Mouse (Mus musculus): ENCODE results near the gene Zmynd8. TPM values are rescaled to one million over a fixed set of nuclear protein-coding genes. Genes with fewer than 3 reads are reported as not detected.

The Zmynd8 gene
- polyA plus RNA-seq, 1 experiment from 2014 or later = 85.4 TPM

- H3K4me3 ChIP-seq = no peak overlapping the region
- H3K27ac ChIP-seq = no peak overlapping the region; the same call in 1 of the 2 replicates
- 85% methylated on average over 9 of the region's 9 CpGs for WGBS
Measured at GRCm38 (mm10) chr2:165852896-165853633, 45.8 kb downstream of the Zmynd8 start.

GRCm38 (mm10) chr2:165852453-165852852, 46.4 kb downstream of the Zmynd8 start:
- Histone ChIP-seq H3K27ac (0 out of 2 replicates have a peak overlapping the region, but pooled peaks have one; percentile 45), H3K9ac (no peak overlapping the region), H3K27me3 (no peaks in the 10 kb centered on the region), H3K4me2 (no peak overlapping the region), H3K36me3 (ENCODE audit: poor library complexity, severe bottlenecking) (peaks cover 28% of the 10 kb centered on the region), H3K4me3 (no peak overlapping the region), H3K9me3 (replicated peaks) (no peaks in the 10 kb centered on the region), H3K4me1 (peaks cover 73% of the 10 kb centered on the region)
- WGBS = 92% methylated on average over 11 of the region's 11 CpGs
- ATAC-seq = no peak

More at GRCm38 (mm10) chr2:165852896-165853633, 45.8 kb downstream of the Zmynd8 start:
- H3K9me3 ChIP-seq (replicated peaks) = no peaks in the 10 kb centered on the region
- peaks cover 26% of the 10 kb centered on the region for H3K36me3 ChIP-seq (ENCODE audit: poor library complexity, severe bottlenecking)
- peaks cover 79% of the 10 kb centered on the region for H3K4me1 ChIP-seq
- ATAC-seq = no peak
- H3K4me2 ChIP-seq = no peak overlapping the region
- no peaks in the 10 kb centered on the region for H3K27me3 ChIP-seq
- no peak overlapping the region for H3K9ac ChIP-seq

- no peak for ATAC-seq
- H3K27me3 ChIP-seq = no peaks in the 10 kb centered on the region
- no peak overlapping the region for H3K9ac ChIP-seq
- H3K4me2 ChIP-seq = no peak overlapping the region
- WGBS = 84% methylated on average over 13 of the region's 13 CpGs
- H3K27ac ChIP-seq = peak overlapping the region; percentile 45
- no peak overlapping the region for H3K4me3 ChIP-seq
- H3K36me3 ChIP-seq (ENCODE audit: poor library complexity, severe bottlenecking) = peaks cover 33% of the 10 kb centered on the region
- peaks cover 68% of the 10 kb centered on the region for H3K4me1 ChIP-seq
- H3K9me3 ChIP-seq (replicated peaks) = no peaks in the 10 kb centered on the region
Measured at GRCm38 (mm10) chr2:165851811-165852415, 46.9 kb downstream of the Zmynd8 start.

GRCm38 (mm10) chr2:165850826-165851225, 48.0 kb downstream of the Zmynd8 start:
- H3K4me1 ChIP-seq = peaks cover 57% of the 10 kb centered on the region
- no peak overlapping the region for H3K4me3 ChIP-seq
- no peak overlapping the region for H3K4me2 ChIP-seq
- peak overlapping the region; percentile 45; the same call in 1 of the 2 replicates for H3K27ac ChIP-seq
- no peak for ATAC-seq
- H3K9me3 ChIP-seq (replicated peaks) = no peaks in the 10 kb centered on the region
- no peaks in the 10 kb centered on the region for H3K27me3 ChIP-seq
- 84% methylated on average over 6 of the region's 6 CpGs for WGBS
- H3K36me3 ChIP-seq (ENCODE audit: poor library complexity, severe bottlenecking) = peaks cover 43% of the 10 kb centered on the region
- no peak overlapping the region for H3K9ac ChIP-seq

DNA sequence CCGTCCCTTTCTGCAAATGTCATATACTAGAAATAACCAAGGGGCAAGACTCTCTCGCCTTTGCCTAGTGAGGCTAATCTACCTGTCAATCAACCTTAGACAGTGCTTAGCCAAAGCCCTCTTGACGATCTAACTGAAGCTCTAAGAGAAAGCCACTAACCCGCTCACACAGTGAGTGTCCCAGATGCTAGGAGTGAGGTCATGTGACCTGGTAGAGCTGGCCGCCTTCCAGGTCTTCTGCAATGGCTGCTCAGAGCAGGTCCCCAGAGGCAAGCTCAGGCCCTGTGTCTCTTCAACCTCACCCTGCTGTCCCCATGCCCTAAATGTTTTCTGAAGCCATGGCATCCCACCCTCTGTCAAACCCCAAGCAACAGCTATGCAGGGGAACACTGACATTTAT, 49.7 kb downstream of the Zmynd8 start:
- ATAC-seq = peak; percentile 71
- WGBS = 26% methylated on average over 5 of the region's 5 CpGs
- Histone ChIP-seq H3K27me3 (no peaks in the 10 kb centered on the region), H3K4me2 (no peak overlapping the region), H3K36me3 (ENCODE audit: poor library complexity, severe bottlenecking) (peaks cover 60% of the 10 kb centered on the region), H3K4me1 (peaks cover 40% of the 10 kb centered on the region), H3K9ac (no peak overlapping the region), H3K9me3 (replicated peaks) (no peaks in the 10 kb centered on the region), H3K27ac (peak overlapping the region; percentile 20), H3K4me3 (no peak overlapping the region)

DNA sequence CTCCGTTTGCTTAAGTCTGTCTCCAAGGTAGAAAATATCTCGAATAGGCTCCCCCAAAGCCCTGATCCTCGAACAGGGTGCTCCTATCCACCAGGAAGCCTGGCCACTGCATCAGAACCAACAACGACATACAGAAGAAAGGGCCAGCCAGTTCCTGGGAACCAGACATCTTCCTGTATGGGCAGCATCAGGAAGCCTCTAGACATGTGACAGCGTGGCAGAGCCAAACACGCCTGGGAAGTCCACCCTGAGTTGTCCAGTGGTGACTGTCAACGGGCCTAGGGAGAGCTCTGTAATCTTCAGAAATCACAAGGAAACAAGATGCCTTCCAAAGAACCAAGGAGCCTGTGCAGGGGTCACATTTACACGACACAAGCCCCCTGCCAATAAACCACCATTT, 52.0 kb downstream of the Zmynd8 start:
- Histone ChIP-seq H3K4me3 (no peak overlapping the region), H3K9ac (no peak overlapping the region), H3K27me3 (no peaks in the 10 kb centered on the region), H3K36me3 (ENCODE audit: poor library complexity, severe bottlenecking) (peaks cover 82% of the 10 kb centered on the region), H3K27ac (no peak overlapping the region), H3K9me3 (replicated peaks) (no peaks in the 10 kb centered on the region), H3K4me1 (peaks cover 26% of the 10 kb centered on the region), H3K4me2 (no peak overlapping the region)
- ATAC-seq = no peak
- 87% methylated on average over 8 of the region's 8 CpGs for WGBS

DNA sequence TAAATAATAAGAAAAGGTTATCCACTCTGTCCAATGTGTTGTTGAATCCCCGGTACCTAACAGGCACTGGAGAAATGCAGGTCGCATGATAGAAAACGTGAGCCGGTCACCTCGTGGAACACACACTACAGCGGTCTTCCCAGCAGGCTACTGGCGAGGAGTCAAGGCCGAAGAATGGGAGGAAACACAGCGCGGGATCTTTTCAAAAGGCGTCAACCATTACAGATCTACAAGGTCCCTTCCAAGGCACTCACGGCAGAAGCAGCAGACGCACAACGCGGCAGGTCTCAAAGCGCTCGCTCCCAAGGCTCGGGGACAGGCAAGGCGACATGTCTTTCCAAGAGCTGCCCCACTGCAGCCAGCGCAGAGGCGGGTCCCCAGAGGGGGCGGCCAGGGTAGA, 53.3 kb downstream of the Zmynd8 start:
- Histone ChIP-seq H3K9me3 (replicated peaks) (no peaks in the 10 kb centered on the region), H3K4me2 (no peak overlapping the region), H3K9ac (no peak overlapping the region), H3K4me1 (peaks cover 16% of the 10 kb centered on the region), H3K4me3 (no peak overlapping the region), H3K27ac (no peak overlapping the region), H3K36me3 (ENCODE audit: poor library complexity, severe bottlenecking) (peaks cover 82% of the 10 kb centered on the region), H3K27me3 (no peaks in the 10 kb centered on the region)
- WGBS = 77% methylated on average over 22 of the region's 22 CpGs
- ATAC-seq = no peak

DNA sequence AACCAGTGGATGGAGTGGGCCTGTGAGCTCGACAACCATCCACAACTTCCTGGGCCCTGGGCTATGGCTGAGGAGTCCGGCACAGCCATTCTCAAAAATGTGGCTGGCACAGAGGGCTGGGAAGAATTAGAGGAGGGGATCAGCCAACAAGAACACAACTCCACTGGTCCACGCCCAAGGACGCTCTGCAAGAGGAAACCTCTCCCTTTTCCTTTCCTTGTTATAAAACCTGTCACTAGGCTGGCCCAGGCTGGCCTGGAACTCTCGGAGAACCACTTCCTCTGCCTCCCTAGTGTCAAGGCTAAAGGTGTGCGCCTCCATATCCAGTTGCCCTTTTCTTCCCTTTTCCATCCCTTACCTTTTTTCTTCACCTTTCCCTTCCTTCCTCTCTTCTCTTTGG, 55.5 kb downstream of the Zmynd8 start:
- H3K4me3 ChIP-seq = no peak overlapping the region
- no peak overlapping the region for H3K27ac ChIP-seq
- no peak overlapping the region for H3K4me2 ChIP-seq
- H3K36me3 ChIP-seq (ENCODE audit: poor library complexity, severe bottlenecking) = peaks cover 91% of the 10 kb centered on the region
- H3K27me3 ChIP-seq = no peaks in the 10 kb centered on the region
- H3K9me3 ChIP-seq (replicated peaks) = no peaks in the 10 kb centered on the region
- H3K4me1 ChIP-seq = peaks cover 17% of the 10 kb centered on the region
- H3K9ac ChIP-seq = no peak overlapping the region
- no peak for ATAC-seq
- 89% methylated on average over 6 of the region's 6 CpGs for WGBS

DNA sequence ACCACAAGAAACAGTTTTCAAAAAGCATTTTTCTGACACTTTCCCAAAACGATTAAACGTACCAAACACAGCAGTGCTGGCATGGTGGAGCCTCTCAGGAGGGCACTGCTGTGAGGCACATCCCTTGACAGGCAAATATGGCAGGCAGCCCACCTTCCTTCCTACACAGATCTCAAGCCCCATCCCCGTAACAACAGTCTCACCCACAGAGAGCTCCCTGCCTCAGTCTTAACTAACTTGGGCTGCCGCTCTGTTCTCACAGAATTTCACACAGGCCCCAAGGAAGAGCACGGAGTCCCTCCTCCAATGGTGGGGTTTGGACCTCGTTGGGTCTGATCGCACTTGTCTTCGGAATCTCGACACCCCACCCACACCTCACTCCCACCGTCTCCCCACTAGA, 56.6 kb downstream of the Zmynd8 start:
- Histone ChIP-seq H3K27me3 (no peaks in the 10 kb centered on the region), H3K4me1 (peaks cover 28% of the 10 kb centered on the region), H3K9ac (no peak overlapping the region), H3K4me3 (no peak overlapping the region), H3K27ac (no peak overlapping the region), H3K9me3 (replicated peaks) (no peaks in the 10 kb centered on the region), H3K36me3 (ENCODE audit: poor library complexity, severe bottlenecking) (peaks cover 98% of the 10 kb centered on the region), H3K4me2 (no peak overlapping the region)
- ATAC-seq = no peak
- WGBS = 95% methylated on average over 10 of the region's 10 CpGs

DNA sequence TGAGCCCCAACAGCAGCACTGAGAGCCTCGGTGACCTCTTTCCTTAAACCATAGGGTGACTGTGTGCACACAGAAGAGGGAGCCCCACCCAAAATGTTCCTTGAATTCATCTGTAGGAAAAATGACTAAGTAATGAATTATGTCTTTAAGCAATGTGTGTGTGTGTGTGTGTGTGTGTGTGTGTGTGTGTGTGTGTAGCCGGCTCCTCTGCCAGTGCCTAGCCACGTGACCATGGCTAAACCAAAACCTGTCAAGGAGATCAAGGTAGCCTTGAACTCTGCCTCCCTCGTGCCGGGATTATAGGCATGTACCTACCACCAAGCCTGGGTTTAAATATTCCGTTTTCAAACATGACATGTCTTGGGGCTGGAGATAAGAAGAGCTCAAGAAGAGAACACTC, 57.0 kb downstream of the Zmynd8 start:
- 95% methylated on average over 6 of the region's 6 CpGs for WGBS
- no peak for ATAC-seq
- peaks cover 99% of the 10 kb centered on the region for H3K36me3 ChIP-seq (ENCODE audit: poor library complexity, severe bottlenecking)
- no peak overlapping the region for H3K4me2 ChIP-seq
- peaks cover 29% of the 10 kb centered on the region for H3K4me1 ChIP-seq
- H3K27me3 ChIP-seq = no peaks in the 10 kb centered on the region
- H3K9me3 ChIP-seq (replicated peaks) = no peaks in the 10 kb centered on the region
- no peak overlapping the region for H3K9ac ChIP-seq
- no peak overlapping the region for H3K4me3 ChIP-seq
- H3K27ac ChIP-seq = no peak overlapping the region

GRCm38 (mm10) chr2:165840852-165841251, 58.0 kb downstream of the Zmynd8 start:
- H3K4me3 ChIP-seq = no peak overlapping the region
- peaks cover 29% of the 10 kb centered on the region for H3K4me1 ChIP-seq
- no peaks in the 10 kb centered on the region for H3K9me3 ChIP-seq (replicated peaks)
- H3K9ac ChIP-seq = no peak overlapping the region
- no peak for ATAC-seq
- peaks cover 98% of the 10 kb centered on the region for H3K36me3 ChIP-seq (ENCODE audit: poor library complexity, severe bottlenecking)
- no peaks in the 10 kb centered on the region for H3K27me3 ChIP-seq
- H3K4me2 ChIP-seq = no peak overlapping the region
- 93% methylated on average over 7 of the region's 7 CpGs for WGBS
- H3K27ac ChIP-seq = no peak overlapping the region

GRCm38 (mm10) chr2:165839317-165839652, 59.5 kb downstream of the Zmynd8 start:
- Histone ChIP-seq H3K27me3 (no peaks in the 10 kb centered on the region), H3K9ac (no peak overlapping the region), H3K27ac (peak overlapping the region; percentile 80), H3K4me3 (no peak overlapping the region), H3K9me3 (replicated peaks) (no peaks in the 10 kb centered on the region), H3K36me3 (ENCODE audit: poor library complexity, severe bottlenecking) (peaks cover 98% of the 10 kb centered on the region), H3K4me2 (no peak overlapping the region), H3K4me1 (peaks cover 29% of the 10 kb centered on the region)
- WGBS = 48% methylated on average over 2 of the region's 2 CpGs
- peak; percentile 41 for ATAC-seq

Data from forebrain, embryonic 13.5 days (tissue).